Comparison of ENCODE assay signal across 17 mouse cellular contexts in genomic region chr9:93098008-93098581, GRCm38 (mm10).
DNase-seq lines count a peak whose midpoint lies in the region; ATAC-seq lines count a peak whose summit lies in the region.
"Had no signal": no experiment of that assay in that cellular context is flagged by ENCODE, and none has a peak within 500 bp of the region (broad histone marks: within the 10 kb centered on the region; RNA-seq: fewer than 3 reads in every experiment).

No protein-coding gene starts in this region.

- H3K27ac ChIP-seq in forebrain, embryonic 16.5 days (ENCODE audit: low read length), result no peak overlapping the region
- no peak overlapping the region for H3K27ac ChIP-seq in forebrain, embryonic 11.5 days (ENCODE audit: low read depth, low read length)
- no peak overlapping the region for H3K27ac ChIP-seq in midbrain, embryonic 14.5 days (replicated peaks; ENCODE audit: low read depth, low read length)
- no peak overlapping the region for H3K27ac ChIP-seq in midbrain, embryonic 10.5 days (replicated peaks)
- no peak overlapping the region for H3K27ac ChIP-seq in midbrain, embryonic 15.5 days
- H3K27ac ChIP-seq: embryonic facial prominence, embryonic 10.5 days; hindbrain, embryonic 12.5 days; hindbrain, postnatal 0 days had no signal

- DNase-seq in forebrain, embryonic 11.5 days (ENCODE audit: low spot score), result no peak
- DNase-seq in midbrain, embryonic 14.5 days, result peak; percentile 15
- no peak for DNase-seq in midbrain, embryonic 10.5 days (ENCODE audit: low spot score)
- no peak for DNase-seq in thymus, postnatal 14 days
- DNase-seq in heart, postnatal 4 days, result no peak
- DNase-seq: adrenal gland, postnatal 10 days; cerebellum, adult 18-20 months; cerebellum, adult 9-11 months; cerebellum, postnatal 36 days; gastrocnemius, postnatal 14 days; kidney, adult 11 months had no signal

- peak; percentile 91 for ATAC-seq in forebrain, embryonic 16.5 days
- ATAC-seq in forebrain, embryonic 11.5 days (replicated peaks; ENCODE audit: low FRiP score), result no peak
- ATAC-seq in midbrain, embryonic 14.5 days (ENCODE audit: low FRiP score, low TSS enrichment), result peak; percentile 70
- ATAC-seq in midbrain, embryonic 15.5 days (replicated peaks), result peak; percentile 83
- ATAC-seq: hindbrain, postnatal 0 days had no signal

- H3K4me2 ChIP-seq in forebrain, embryonic 16.5 days (ENCODE audit: low read length), result no peak overlapping the region
- no peak overlapping the region for H3K4me2 ChIP-seq in forebrain, embryonic 11.5 days (ENCODE audit: low read depth, low read length, severe bottlenecking)
- no peak overlapping the region for H3K4me2 ChIP-seq in midbrain, embryonic 14.5 days (ENCODE audit: low read length)
- H3K4me2 ChIP-seq in midbrain, embryonic 15.5 days, result no peak overlapping the region
- H3K4me2 ChIP-seq: heart, embryonic 12.5 days; hindbrain, embryonic 12.5 days had no signal

- H3K4me3 ChIP-seq in forebrain, embryonic 16.5 days (replicated peaks; ENCODE audit: low read length), result no peak overlapping the region
- H3K4me3 ChIP-seq in forebrain, embryonic 11.5 days (ENCODE audit: low read depth, low read length), result no peak overlapping the region
- H3K4me3 ChIP-seq in midbrain, embryonic 14.5 days (replicated peaks; ENCODE audit: low read depth, low read length), result no peak overlapping the region
- no peak overlapping the region for H3K4me3 ChIP-seq in midbrain, embryonic 10.5 days
- H3K4me3 ChIP-seq in midbrain, embryonic 15.5 days, result no peak overlapping the region
- H3K4me3 ChIP-seq: embryonic facial prominence, embryonic 10.5 days; heart, embryonic 12.5 days; hindbrain, embryonic 12.5 days had no signal

- H3K27me3 ChIP-seq in forebrain, embryonic 16.5 days (replicated peaks; ENCODE audit: control insufficient read depth, insufficient read depth, low read length), result no peaks in the 10 kb centered on the region
- no peaks in the 10 kb centered on the region for H3K27me3 ChIP-seq in forebrain, embryonic 11.5 days (ENCODE audit: control insufficient read depth, insufficient read depth, low read length)
- H3K27me3 ChIP-seq in midbrain, embryonic 14.5 days (ENCODE audit: control insufficient read depth, insufficient read depth, low read length), result no peaks in the 10 kb centered on the region
- no peaks in the 10 kb centered on the region for H3K27me3 ChIP-seq in midbrain, embryonic 10.5 days (ENCODE audit: low read depth, poor library complexity, severe bottlenecking)
- no peaks in the 10 kb centered on the region for H3K27me3 ChIP-seq in midbrain, embryonic 15.5 days (replicated peaks)
- H3K27me3 ChIP-seq: heart, embryonic 12.5 days; hindbrain, embryonic 12.5 days had no signal

- no peaks in the 10 kb centered on the region for H3K36me3 ChIP-seq in forebrain, embryonic 16.5 days (ENCODE audit: control insufficient read depth, insufficient read depth)
- H3K36me3 ChIP-seq in forebrain, embryonic 11.5 days (ENCODE audit: control insufficient read depth, insufficient read depth, low read length), result no peaks in the 10 kb centered on the region
- no peaks in the 10 kb centered on the region for H3K36me3 ChIP-seq in midbrain, embryonic 14.5 days (ENCODE audit: control insufficient read depth, insufficient read depth, low read length)
- H3K36me3 ChIP-seq in midbrain, embryonic 10.5 days, result no peaks in the 10 kb centered on the region
- no peaks in the 10 kb centered on the region for H3K36me3 ChIP-seq in midbrain, embryonic 15.5 days (replicated peaks)
- H3K36me3 ChIP-seq: embryonic facial prominence, embryonic 10.5 days; heart, embryonic 12.5 days; hindbrain, embryonic 12.5 days had no signal

- no peaks in the 10 kb centered on the region for H3K9me3 ChIP-seq in forebrain, embryonic 16.5 days (ENCODE audit: control insufficient read depth, low read length)
- no peaks in the 10 kb centered on the region for H3K9me3 ChIP-seq in forebrain, embryonic 11.5 days (ENCODE audit: control insufficient read depth, low read length)
- no peaks in the 10 kb centered on the region for H3K9me3 ChIP-seq in midbrain, embryonic 14.5 days (ENCODE audit: control insufficient read depth, low read length)
- no peaks in the 10 kb centered on the region for H3K9me3 ChIP-seq in midbrain, embryonic 10.5 days (replicated peaks)
- no peaks in the 10 kb centered on the region for H3K9me3 ChIP-seq in midbrain, embryonic 15.5 days
- H3K9me3 ChIP-seq: embryonic facial prominence, embryonic 10.5 days; heart, embryonic 12.5 days; hindbrain, embryonic 12.5 days had no signal

- peaks cover 4% of the 10 kb centered on the region for H3K4me1 ChIP-seq in forebrain, embryonic 16.5 days (replicated peaks; ENCODE audit: control insufficient read depth, insufficient read depth, low read length)
- no peaks in the 10 kb centered on the region for H3K4me1 ChIP-seq in forebrain, embryonic 11.5 days (replicated peaks; ENCODE audit: control insufficient read depth, insufficient read depth, low read length)
- H3K4me1 ChIP-seq in midbrain, embryonic 14.5 days (ENCODE audit: control insufficient read depth, insufficient read depth, low read length), result no peaks in the 10 kb centered on the region
- no peaks in the 10 kb centered on the region for H3K4me1 ChIP-seq in midbrain, embryonic 10.5 days
- H3K4me1 ChIP-seq in midbrain, embryonic 15.5 days, result no peaks in the 10 kb centered on the region
- H3K4me1 ChIP-seq: embryonic facial prominence, embryonic 10.5 days; heart, embryonic 12.5 days; hindbrain, embryonic 12.5 days had no signal

- H3K9ac ChIP-seq in forebrain, embryonic 16.5 days (replicated peaks; ENCODE audit: low read depth, low read length), result no peak overlapping the region
- no peak overlapping the region for H3K9ac ChIP-seq in forebrain, embryonic 11.5 days (ENCODE audit: low read length)
- no peak overlapping the region for H3K9ac ChIP-seq in midbrain, embryonic 14.5 days (replicated peaks; ENCODE audit: low read length)
- no peak overlapping the region for H3K9ac ChIP-seq in midbrain, embryonic 15.5 days
- H3K9ac ChIP-seq: heart, embryonic 12.5 days; hindbrain, embryonic 12.5 days had no signal

- WGBS in forebrain, embryonic 16.5 days, result 27% methylated on average over 1 of the region's 1 CpGs
- WGBS in forebrain, embryonic 11.5 days, result 74% methylated on average over 1 of the region's 1 CpGs
- WGBS in midbrain, embryonic 14.5 days, result 67% methylated on average over 1 of the region's 1 CpGs
- 80% methylated on average over 1 of the region's 1 CpGs for WGBS in midbrain, embryonic 10.5 days
- WGBS in midbrain, embryonic 15.5 days, result 52% methylated on average over 1 of the region's 1 CpGs
